Mouse (Mus musculus) telencephalon, adult 2 months (tissue): Measurements from ENCODE around the gene Spns1.
A peak's percentile ranks its signal among the peaks of the same experiment; 100 is the strongest.
"Not testable (repeated sequence)": the region's sequence is repeated elsewhere in the genome, so short reads cannot be mapped to it uniquely, and the experiment has no call there.

Source experiments
- DNase-seq: peaks from one replicate; pipeline ENCODE4 v3.0.0-alpha.2; 2011; ENCODE audit warnings: low read depth, low spot score

The Spns1 gene

DNA sequence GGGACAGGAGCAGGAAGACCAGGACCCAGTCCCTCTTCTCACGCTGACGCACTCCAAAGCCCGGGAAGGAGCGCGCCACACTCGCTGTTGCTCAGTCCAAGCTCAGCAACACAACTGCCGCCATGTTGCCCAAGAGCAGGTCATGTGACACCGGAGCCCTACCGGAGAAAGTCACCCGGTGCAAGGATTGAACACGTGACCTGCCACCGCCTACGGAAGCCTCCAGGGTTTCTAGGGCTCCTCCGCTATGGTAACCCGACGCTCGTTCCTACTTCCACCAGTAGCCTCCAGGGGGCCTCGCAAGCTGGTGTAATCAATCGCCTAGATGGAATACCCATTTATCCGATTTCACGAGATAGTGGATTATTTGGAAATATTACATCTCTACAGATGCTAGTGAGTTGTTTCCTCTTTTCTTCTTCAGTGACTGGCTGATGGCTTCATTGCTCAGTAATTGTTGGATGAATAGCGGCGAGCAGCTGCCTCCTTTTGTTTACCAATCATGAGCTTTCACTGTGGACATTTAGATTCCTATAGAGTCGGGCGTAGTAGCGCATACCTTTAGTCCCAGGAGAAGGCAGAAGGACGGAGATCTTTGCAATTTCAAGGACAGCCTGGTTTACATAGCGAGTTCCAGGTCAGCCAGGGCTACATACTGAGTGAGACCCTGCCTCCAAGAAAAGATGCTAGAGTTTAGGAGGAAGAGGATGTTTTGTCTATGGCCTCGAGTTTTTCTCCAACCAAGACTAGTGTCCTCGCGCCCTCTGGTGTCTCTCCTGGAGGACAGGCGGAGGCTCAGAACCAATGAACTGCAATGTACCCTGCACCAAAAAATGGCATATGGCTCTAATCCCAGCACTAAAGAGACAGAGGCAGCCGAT is at the start of gene Spns1:
TSS of gene Spns1 (minus strand) at position 173 of the 881 bp plus-strand sequence.
- DNase-seq, result peak; percentile 98

- DNase-seq, result no peak
Measured at GRCm38 (mm10) chr7:126424161-126424560, 46.9 kb upstream of the Spns1 start.

- no peak for DNase-seq
Measured at GRCm38 (mm10) chr7:126421756-126422155, 44.5 kb upstream of the Spns1 start.

- DNase-seq, result no peak
Measured at GRCm38 (mm10) chr7:126418496-126418895, 41.2 kb upstream of the Spns1 start.

DNA sequence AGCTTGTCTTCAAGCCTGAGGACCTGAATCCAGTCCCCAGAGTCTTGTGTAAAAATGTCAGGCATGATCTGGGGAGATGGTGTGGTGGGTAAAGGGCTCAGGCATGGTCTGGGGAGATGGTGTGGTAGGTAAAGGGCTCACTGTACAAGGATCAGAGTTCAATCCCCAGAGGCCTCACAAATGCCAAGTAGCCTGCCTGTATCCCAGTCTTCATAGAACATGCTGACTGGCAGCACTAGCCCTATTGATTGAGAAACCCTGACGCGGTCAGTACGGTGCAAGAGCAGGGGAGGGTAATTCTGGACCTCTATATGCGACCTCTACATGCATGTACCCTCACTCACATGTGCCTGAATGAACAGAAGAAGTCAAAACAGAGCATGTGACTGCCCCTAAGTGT is 40.4 kb upstream of the Spns1 start:
- no peak for DNase-seq

DNA sequence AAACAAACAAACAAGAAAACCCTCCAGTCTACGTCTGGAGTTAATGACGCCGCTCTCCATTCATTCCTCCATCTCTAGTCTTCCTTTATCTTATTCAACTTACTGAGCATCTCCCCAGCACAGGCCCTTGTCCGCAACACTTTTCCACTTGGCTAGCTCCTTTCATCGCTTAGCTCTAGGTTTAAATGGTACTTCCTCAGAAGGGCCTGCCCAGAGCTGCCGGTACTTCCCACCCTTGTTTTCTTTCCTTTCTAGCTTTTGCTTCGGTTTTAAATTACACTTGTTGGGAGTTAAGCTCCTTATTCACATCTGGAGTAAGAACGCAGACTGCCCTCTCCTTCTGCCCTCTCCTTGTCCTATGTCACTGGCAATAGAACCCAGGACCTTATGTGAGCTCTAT is 39.8 kb upstream of the Spns1 start:
- no peak for DNase-seq

GRCm38 (mm10) chr7:126416615-126417014 is 39.4 kb upstream of the Spns1 start:
- DNase-seq, result no peak

GRCm38 (mm10) chr7:126414725-126415124 is 37.5 kb upstream of the Spns1 start, which contains the start of gene Cd19:
Gene Cd19 (minus strand): TSS chr7:126414889.
- no peak for DNase-seq

DNA sequence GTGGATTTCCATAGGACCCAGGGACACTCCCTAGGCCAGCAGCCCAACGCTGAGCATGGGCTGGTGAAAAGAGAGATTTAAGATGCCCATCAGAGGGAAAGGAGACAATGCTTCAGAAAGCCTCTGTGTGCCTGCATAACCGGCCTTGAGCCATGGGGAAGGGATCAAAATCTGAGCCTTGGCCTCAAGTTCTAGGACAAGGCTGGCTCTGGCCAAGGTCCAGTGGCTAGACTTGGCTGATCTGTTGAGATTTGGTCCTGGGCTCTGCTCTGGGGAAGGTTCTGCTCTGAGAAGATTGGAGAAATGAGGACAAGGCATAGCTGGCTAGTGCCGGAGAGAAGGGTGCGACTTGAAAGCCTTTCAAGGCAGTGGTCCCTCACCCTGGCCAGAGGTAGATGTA is 33.8 kb upstream of the Spns1 start:
- no peak for DNase-seq

DNA sequence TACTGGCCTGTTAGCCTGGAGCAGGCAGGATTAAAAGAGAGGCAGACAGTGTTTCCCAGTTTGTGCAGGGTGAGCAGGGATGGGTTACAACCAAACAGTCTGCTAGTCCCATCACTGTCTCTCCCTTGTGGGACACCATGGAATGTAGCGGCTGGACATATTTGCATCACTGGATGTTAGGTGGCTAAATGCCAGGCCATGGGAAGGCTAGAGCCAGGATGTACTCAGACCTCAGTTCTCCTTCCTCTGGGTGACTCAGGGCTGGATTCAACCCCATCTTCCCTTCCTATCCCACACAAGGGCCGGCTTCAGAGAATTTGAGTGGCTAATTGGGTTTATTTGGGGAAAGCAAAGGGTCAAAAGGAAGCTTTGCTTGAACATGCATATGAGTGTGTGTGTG is 31.4 kb upstream of the Spns1 start:
- no peak for DNase-seq

GRCm38 (mm10) chr7:126402518-126402917 is 25.3 kb upstream of the Spns1 start:
- not testable (repeated sequence) for DNase-seq

- DNase-seq, result peak; percentile 39
Measured at GRCm38 (mm10) chr7:126399548-126399947, 22.3 kb upstream of the Spns1 start.

DNA sequence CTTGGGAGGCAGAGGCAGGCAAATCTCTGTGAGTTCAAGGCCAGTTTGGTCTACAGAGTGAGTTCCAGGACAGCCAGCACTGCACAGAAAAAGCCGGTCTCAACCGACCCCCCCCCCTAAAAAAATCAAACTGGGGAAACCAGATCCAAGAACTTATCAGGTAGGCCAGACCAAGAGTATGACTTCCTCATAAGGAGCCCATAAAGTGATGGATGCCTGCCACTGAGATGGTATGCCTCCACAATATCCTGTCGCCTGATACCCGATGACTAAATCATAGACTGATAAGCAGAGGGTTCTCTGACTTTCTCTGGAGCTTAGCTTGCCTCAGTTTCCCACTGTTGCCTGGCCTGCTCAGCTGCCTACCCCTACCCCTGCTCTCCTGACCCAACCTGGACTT is 20.6 kb upstream of the Spns1 start:
- no peak for DNase-seq

DNA sequence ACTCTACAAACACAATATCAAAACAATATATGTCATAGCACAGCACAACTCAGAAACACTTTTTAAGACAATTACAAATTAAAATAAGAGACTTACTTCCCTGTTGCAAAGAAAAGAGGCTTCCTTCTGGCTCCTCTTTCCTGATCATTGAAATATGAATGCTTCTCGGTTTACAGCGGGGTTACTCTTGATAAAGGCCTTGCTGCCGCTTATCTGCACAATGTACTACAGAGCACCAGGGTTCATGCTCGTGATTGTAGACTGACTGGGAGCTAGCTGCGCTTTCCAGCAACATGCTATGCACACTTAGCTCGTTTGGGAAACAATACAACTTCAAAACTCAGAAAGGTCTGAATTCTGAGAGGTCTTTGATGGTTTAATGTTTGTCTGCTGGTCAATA is 20.0 kb upstream of the Spns1 start:
- DNase-seq, result no peak

- peak; percentile 99 for DNase-seq
Measured at GRCm38 (mm10) chr7:126396298-126397119, 19.3 kb upstream of the Spns1 start, which contains the start of gene Nfatc2ip. Gene Nfatc2ip (minus strand): TSS chr7:126396737.

- not testable (repeated sequence) for DNase-seq
Measured at GRCm38 (mm10) chr7:126392086-126392884, 15.0 kb upstream of the Spns1 start.

DNA sequence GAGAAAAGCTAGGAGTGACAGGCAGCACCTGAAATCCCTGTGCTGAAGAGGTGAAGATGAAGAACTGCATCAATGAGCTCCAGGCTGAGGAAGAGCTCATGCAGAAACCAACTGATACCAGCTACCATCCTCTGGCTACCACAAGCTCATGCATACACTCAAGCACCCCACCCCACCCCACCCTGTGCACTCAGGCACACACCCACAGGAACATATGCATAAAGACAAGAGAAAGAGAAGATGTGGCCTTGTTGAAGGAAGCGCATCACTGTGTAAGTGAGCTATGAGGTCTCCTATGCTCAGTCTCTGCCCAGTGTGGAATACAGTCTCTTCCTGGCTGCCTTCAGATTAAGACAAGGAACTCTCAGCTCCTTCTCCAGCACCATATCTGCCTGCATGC is 10.9 kb upstream of the Spns1 start:
- no peak for DNase-seq

GRCm38 (mm10) chr7:126383565-126383964 is 6.3 kb upstream of the Spns1 start:
- no peak for DNase-seq

GRCm38 (mm10) chr7:126376903-126377277 is 360 bp downstream of the Spns1 start:
- DNase-seq, result no peak

- no peak for DNase-seq
Measured at GRCm38 (mm10) chr7:126375012-126375411, 2.2 kb downstream of the Spns1 start.

DNA sequence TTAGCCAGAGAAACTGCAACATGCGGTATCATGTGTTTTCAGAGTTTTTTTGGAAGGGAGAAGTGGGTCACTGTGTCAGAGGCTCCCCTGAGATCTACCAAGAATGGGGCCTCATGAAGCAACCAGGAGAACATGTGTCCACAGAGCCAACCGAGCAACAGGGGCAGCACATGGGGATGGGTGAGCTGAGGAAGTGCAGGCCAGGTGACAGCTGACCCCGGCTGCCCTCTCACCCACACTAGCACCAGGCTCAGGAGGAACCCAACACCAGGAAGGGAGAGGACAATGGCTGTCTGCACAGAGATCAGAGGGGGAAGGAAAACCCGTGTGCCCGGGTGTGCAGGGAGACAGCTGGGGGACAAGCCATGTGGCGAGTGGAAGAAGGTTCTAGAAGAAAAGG is 2.7 kb downstream of the Spns1 start:
- no peak for DNase-seq

DNA sequence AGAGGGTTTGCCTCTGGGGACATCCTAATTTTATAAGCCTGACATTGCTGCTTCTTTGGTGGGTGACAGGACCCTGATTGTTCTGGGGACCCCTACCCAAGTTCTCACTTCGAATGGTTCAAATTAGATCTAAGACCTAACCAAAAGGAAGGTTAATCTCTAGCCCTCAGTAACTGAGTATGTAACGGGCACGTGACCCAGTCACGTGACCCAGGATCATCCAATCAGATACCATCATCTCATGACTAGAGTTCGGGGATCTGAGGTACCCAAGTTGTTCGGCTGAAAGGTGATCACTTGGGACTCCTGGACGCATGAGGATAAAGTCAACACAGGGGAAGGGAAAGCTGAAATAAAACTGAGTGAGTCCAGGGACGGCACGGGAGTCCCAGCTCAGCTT is 4.2 kb downstream of the Spns1 start:
- no peak for DNase-seq
